Mouse (Mus musculus): ENCODE data around the gene Palld.

- TF ChIP-seq CTCF (IDR thresholded peaks at IDR 0.05; ENCODE audit: low read depth, low read length) (no peak), EP300 (IDR thresholded peaks at IDR 0.05; ENCODE audit: insufficient read depth, low read depth, low read length) (no peak)
Observed at GRCm38 (mm10) chr8:61639008-61639407, 263.5 kb downstream of the Palld start.

All from ES-Bruce4 (cell line).